Mouse (Mus musculus): ENCODE measurements around the gene Tmem242.

GRCm38 (mm10) chr17:5429772-5430133 is 10.3 kb downstream of the Tmem242 start:
- no peak for TF ChIP-seq POLR2A (IDR thresholded peaks at IDR 0.05; ENCODE audit: insufficient read depth, low read depth, low read length)
- TF ChIP-seq CTCF (IDR thresholded peaks at IDR 0.05; ENCODE audit: insufficient read depth, low read depth, low read length): peak; percentile 26; the same call in 1 of the 2 replicates

Measured in olfactory bulb, adult 2 months (tissue).